Mouse (Mus musculus) spleen, adult 18-20 months (tissue): Measurements from ENCODE around the gene Arhgap36.

Source experiments
- DNase-seq, 2 experiments: peaks; one replicate each; pipeline ENCODE4 v3.0.0; 2022; ENCODE audit warnings: mixed read lengths in 2 of 2

The Arhgap36 gene

DNA sequence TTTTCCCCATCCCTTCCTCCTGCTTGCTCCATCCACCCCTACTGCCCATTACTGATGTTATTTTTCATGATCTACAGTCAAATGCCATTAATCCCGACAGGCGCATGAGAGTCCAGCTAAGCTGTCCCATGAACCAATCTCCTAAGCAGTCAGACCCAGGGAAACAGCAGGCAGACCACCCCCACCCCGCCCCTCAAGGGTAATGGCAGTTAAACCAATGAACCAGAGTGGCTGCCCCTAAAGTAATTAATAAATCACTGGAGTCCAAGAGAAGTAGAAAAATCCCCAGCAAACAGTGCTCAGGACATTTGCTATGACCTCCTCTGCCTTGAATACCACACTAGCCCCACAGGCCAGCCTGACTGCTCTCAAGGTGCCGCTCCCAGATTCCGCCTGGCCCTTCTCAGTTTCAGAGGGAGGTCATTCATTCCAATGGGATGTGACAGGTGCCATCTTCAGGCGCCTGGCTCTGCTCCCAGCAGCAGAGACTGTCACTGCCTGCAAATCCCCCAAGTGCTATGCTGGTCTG lies at the start of gene Arhgap36:
TSS of gene Arhgap36 (plus strand) at position 504 of the 529 bp plus-strand sequence.
- DNase-seq: no peak

DNA sequence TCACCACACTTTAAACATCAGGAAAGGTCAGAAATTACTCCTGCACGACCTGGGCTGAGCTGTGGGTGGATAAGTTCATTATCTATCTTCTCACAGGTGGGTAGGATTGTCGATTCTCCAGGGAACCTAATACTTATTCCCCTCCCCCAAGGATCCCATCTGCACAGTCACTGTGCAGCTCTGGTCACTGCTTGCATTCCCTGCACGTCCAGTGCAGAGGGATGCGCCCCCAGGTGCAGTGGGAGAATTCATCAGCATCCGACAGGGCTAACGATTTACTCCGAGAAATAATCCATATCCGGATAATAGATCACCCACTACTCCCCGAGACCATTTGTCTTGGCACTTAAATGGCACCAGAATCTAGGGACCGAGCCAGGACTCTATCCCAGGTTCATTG lies 6.0 kb upstream of the Arhgap36 start:
- no peak for DNase-seq

DNA sequence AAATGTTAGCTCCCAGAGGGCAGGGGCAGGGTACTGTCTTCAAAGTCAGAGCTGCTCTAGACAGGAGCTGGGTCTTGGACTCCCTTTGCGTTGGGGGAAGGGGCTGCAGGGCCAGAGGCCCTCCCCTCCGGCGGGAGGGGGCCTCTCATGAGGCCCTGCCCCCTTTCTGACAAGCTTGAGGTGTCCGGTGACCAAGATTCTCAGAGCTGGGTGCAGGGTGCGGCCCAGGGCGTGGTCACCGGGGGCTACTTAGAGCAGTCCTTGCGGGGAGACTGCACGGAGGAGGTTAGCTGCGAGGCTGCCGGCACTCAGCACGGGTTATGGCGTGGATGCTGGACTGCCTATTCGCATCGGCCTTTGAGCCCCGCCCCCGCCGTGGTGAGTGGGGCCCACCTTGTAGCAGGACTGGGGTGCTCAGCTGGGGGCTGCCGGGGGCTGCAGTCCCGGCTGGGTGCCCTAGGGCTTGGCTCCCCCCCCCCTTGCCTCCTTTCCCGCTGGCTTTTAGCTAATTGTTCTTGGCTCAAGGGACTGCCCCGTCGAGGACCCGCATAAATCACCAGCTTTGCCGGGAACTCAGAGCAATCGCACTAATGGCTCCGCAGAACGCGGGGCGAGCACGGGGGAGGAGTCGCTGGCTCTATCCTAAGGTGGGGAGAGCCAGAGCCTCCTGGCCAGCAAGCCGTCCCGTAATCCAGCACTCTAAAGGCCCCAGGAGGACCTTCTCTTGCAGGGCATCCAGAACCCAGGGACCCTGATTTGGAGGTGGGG lies 6.7 kb downstream of the Arhgap36 start:
- no peak for DNase-seq

DNA sequence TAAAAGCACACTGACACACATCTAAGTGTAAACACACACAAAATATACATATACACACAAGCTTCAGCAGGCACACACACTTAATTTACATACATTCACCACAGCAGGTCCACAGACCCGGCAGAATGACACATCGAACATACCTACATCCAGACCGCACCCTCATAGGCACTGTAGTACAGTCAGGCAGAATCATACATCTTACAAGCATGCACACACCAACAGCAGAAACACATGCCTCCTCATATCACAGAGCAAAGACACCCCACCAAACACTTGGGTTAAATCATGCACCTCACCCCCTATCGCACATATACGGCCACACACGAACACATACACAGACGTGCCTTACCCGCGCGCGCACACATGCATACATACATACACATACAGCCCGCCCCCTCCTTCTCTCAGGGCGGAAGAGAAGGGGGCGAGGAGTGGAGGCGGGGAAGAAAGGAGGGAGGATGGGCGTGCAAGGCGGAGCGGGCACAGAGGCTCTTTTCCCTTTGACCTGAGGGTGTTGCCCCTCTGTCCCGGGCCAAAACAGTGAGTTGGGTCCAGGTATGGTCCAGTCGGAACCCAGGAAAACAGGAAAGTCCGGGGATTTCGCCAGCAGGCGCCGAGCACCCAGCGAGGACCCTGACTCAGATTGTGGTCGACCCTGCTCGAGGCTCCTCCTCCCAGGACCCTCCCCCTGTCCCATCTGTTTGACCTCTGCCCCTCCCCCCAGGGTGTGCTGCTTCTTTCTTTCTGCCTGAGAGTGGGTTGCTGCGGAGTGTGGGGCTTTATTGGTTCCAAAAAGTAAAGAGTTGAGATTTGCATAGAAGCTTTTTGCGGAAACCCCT lies 16.4 kb downstream of the Arhgap36 start:
- DNase-seq: no peak

DNA sequence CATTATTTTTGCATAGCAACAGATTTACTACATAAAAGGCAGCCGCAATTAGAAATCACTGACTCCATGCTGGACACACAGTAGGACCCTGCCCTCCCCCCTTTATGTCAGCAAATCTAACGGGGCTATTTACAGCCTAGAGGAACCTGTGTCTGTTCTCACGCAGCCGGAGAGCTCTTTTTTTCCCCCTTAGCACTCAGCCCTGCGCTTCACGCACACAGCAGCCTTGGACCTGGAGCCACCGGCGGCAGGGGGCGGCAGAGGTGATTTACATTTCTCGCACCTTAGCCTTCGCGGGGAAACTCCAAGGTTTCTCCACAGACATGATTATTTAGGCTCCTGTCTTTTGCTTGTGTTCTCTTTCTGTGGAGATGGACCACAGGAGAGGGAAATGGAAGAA lies 17.1 kb downstream of the Arhgap36 start:
- no peak for DNase-seq

DNA sequence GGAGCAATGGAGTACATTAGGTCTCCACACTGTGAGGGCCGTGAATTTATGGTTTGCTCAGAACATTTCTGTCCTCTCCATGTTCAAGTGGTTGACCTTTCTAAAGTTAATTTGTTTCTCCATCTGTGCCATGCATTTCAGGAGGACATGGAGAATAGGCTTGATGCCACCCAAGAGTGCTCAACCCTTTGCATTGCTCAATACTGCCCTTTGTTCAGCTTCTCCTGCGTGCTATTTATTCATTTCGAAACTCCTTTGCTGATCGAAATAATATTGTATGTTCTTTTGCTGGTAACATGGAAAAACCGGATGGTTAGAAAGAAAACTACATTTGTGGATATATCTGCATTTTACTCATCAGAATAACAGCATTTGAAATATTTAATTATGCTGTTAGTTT lies 25.4 kb downstream of the Arhgap36 start:
- DNase-seq: no peak

DNA sequence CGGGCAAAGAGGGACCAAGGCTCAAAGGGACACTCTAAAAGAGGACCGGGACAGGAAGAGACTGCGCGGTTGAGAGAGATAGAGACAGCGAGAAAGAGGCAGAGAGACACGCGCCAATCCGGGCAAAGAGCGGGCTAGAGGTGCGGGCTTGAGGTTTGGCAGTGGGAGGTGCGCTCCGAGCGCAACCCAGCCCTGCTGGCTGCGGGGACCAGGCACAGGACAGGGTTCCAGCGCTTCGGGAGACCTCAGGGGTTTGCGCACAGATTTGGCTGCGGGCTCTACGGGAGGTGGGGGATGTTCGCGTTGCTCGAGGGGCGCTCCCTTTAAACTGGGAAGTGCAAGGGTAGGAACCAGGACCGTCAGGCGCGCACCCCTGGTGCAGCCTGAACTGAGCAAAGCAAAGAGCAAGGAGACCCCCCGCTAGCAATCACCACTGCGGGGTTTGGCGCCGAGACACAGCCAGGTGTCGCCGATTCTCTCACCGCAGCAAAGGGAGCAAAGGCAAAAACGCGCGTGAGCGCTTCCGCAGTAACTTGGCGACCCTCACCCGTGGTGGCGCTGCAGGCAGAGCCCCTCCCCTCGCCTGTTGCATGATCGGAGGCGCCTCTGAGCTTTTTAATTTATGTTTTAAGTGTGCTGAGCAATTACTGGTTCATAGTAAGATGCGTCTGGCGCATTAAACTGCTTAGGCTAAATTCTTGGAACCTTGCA lies 30.1 kb downstream of the Arhgap36 start:
- no peak for DNase-seq
